Mouse (Mus musculus) lung, adult 2 months (tissue): ENCODE results near the gene Kctd15.

Experiments
- CTCF ChIP-seq: fragments of 200-500 bp; IDR thresholded peaks from 2 replicates; pipeline ENCODE4 v1.5.1; 2011; ENCODE audit warnings: mild to moderate bottlenecking, low read length, control low read depth; ENCODE audit not compliant: insufficient read depth
- POLR2A ChIP-seq: fragments of 200-500 bp; IDR thresholded peaks from 2 replicates; pipeline ENCODE4 v1.6.1; 2011; ENCODE audit warnings: low read depth, mild to moderate bottlenecking, control low read depth, low read length, borderline replicate concordance; ENCODE audit errors: extremely low read depth

DNA sequence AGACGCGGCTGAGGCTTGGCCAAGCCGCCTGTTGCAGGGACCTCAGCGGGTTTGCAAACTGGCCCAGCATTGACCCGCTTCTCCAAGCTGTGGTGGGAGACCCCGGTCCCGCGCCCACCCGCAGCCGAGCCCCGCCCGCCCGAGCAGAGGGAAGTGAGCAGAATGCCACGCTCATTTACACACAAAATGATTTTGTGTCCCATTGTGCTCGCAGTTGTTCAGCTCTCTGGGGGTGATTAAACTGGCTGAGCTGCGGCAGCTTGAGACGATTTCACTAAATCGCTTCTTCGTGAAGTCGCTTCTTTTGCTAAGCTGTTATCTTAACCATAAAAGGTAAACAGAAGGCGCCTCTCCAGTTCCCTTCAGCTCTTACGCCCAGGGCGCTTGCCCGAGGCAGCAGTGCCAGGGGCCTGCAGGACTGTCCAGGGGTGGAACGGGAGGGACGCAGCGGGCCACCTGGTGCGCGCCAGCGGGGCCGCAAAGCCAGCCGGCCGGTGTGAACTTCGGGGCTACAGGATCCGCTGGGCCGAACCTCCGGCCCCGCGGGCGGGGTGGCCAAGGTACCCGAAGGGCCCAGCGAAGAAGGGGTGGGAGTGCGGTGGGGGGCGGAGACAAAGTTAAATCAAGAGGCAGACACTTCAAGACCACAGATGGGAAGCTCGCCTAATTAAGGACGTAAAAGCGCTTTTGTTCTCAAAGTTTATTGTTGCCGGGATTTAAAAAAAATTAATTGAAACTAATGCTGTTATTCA, 3.6 kb downstream of the Kctd15 start:
- TF ChIP-seq CTCF (no peak), POLR2A (no peak)
